Mouse (Mus musculus): ENCODE measurements around the gene Olfr1321. TPM values are rescaled to one million over a fixed set of nuclear protein-coding genes. Genes with fewer than 3 reads are reported as not detected.

Olfr1321 gene
- not detected in 2 replicates for polyA plus RNA-seq (2015; fragmentation: Nextera tagmentation; extraction: Ambion mirVana)

GRCm38 (mm10) chrX:49734959-49735358 lies at the start of gene Olfr1321:
Olfr1321 (minus strand) TSS chrX:49735059.
- Histone ChIP-seq H3K9ac (no peak within 1 kb of the TSS), H3K27me3 (no peaks in the 10 kb centered on the region), H3K4me2 (no peak within 1 kb of the TSS), H3K4me3 (replicated peaks) (no peak within 1 kb of the TSS), H3K27ac (no peak within 1 kb of the TSS), H3K4me1 (no peaks in the 10 kb centered on the region), H3K36me3 (no peaks in the 10 kb centered on the region), H3K9me3 (replicated peaks) (no peaks in the 10 kb centered on the region)
- ATAC-seq (replicated peaks; ENCODE audit: low FRiP score), result no peak
- 83% methylated on average over 2 of the region's 2 CpGs for WGBS

- Histone ChIP-seq H3K27ac (no peak overlapping the region), H3K9ac (no peak overlapping the region), H3K36me3 (no peaks in the 10 kb centered on the region), H3K27me3 (no peaks in the 10 kb centered on the region), H3K9me3 (replicated peaks) (no peaks in the 10 kb centered on the region), H3K4me2 (no peak overlapping the region), H3K4me3 (replicated peaks) (no peak overlapping the region), H3K4me1 (no peaks in the 10 kb centered on the region)
- no peak for ATAC-seq (replicated peaks; ENCODE audit: low FRiP score)
- 29% methylated on average over 2 of the region's 2 CpGs for WGBS
These were observed 36.0 kb upstream of the Olfr1321 start for GRCm38 (mm10) chrX:49770828-49771227.

- H3K4me2 ChIP-seq, result no peak overlapping the region
- H3K4me1 ChIP-seq, result no peaks in the 10 kb centered on the region
- ATAC-seq (replicated peaks; ENCODE audit: low FRiP score), result no peak
- no peaks in the 10 kb centered on the region for H3K9me3 ChIP-seq (replicated peaks)
- H3K9ac ChIP-seq, result no peak overlapping the region
- no peaks in the 10 kb centered on the region for H3K36me3 ChIP-seq
- WGBS, result 53% methylated on average over 5 of the region's 5 CpGs
- no peaks in the 10 kb centered on the region for H3K27me3 ChIP-seq
- H3K27ac ChIP-seq, result no peak overlapping the region
- no peak overlapping the region for H3K4me3 ChIP-seq (replicated peaks)
These were observed 10.3 kb upstream of the Olfr1321 start for GRCm38 (mm10) chrX:49745192-49745591.

Other genes with a start within 250 kb of the Olfr1321 start
- not detected in 2 replicates for gene Olfr1320, start 62.7 kb downstream of the Olfr1321 start, polyA plus RNA-seq (2015; fragmentation: Nextera tagmentation; extraction: Ambion mirVana)
- 5.0 and 5.7 TPM in 2 replicates for gene Igsf1, start 62.7 kb upstream of the Olfr1321 start, polyA plus RNA-seq (2015; fragmentation: Nextera tagmentation; extraction: Ambion mirVana)
- gene Olfr1322, start 156.4 kb upstream of the Olfr1321 start, polyA plus RNA-seq (2015; fragmentation: Nextera tagmentation; extraction: Ambion mirVana), result not detected in 2 replicates

Data from kidney, embryonic 15.5 days (tissue).